Mouse (Mus musculus): ENCODE measurements at regions not wholly inside any gene's neighbourhood (a gene's known extent, or its start where the extent isn't known, plus 50 kb on each side); places are given as distances from the start of the nearest gene placed in this dataset.

DNA sequence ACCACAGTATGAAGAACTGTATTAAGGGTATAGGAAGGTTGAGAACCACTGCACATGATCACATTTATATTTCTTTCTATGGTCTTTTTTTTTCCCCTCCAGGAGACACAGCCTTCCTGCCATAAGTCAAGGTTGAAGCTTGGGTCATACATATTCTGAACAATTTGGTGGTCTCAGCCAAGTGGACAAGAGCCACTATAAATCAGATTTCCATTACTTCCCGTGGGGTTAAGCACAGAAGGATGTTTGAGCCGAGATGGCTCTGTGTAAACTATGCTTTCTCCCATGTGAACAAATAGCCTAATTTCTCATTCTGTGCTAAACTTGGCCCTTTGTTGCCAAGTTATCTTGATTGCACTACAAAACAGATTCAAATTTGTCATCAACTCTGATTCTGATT is 66.8 kb upstream of the Serpine2 start:
- DNase-seq (ENCODE audit: low spot score in 2 of 2) = no peak
- intact Hi-C loops (cut with DNase I) = no loop called here

DNA sequence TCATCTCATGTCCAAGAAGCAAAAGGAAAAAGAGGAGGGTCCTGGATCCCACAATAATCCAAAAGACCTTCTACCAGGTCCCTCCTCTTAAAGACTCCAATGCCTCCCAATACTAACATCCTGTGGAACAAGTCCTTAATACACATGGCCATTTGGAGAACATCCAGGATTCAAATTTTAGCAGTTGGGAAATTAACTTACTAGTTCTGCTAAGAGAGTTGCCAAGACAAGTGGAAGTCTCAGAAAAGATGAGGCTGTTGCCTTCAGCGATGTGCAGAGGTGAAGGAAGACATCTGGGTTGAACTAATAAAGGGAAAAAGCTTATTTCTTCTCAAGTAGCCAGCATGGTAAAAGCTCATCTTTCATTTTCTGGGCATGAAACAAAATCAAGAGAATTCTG is 64.8 kb upstream of the Serpine2 start:
- intact Hi-C loops (cut with DNase I) = no loop called here

DNA sequence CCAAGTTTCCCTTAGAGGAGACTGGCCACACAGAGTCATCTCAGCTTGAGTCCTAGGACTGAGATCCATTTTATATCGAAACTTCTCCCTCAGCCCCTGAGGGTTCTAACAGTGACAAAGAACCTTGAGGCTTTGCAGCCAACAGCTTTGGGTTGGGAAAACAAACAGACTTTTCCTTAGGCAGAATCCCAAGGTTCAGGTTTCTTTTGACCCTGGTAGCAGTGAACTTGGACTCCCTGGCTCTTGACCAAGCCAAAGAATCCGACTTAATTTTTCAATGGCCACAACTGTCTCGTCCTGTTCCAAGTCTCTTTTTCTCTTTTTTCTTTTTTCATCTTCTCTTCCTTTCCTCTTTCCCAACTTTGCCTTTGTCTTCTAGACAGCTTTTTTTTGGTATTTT is 60.9 kb upstream of the Serpine2 start:
- intact Hi-C loops (cut with DNase I) = no loop called here
- DNase-seq (ENCODE audit: low spot score in 2 of 2) = no peak

More for the DNA sequence above, 64.8 kb upstream of the Serpine2 start:
- DNase-seq (ENCODE audit: low spot score in 2 of 2) = no peak

DNA sequence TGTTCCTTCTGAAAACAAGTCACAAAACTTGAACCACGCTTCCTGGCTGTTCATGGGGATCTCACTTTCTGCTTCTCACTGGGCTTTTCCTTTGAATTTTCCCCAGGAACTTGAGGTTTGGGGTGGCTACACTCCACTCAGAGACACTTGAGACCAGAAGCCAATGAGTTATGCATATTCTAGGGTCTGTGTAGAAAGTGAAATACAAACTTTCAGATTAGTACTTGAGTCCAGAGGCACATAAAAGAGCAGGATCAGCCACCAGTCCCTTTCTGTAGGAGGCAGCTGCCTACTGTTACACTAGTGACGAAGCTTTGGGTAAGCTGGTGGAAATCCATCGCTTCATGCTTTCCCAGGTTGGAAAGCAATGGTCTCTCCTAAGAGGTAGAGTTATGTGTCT is 60.4 kb upstream of the Serpine2 start:
- intact Hi-C loops (cut with DNase I) = no loop called here
- no peak for DNase-seq (ENCODE audit: low spot score in 2 of 2)

DNA sequence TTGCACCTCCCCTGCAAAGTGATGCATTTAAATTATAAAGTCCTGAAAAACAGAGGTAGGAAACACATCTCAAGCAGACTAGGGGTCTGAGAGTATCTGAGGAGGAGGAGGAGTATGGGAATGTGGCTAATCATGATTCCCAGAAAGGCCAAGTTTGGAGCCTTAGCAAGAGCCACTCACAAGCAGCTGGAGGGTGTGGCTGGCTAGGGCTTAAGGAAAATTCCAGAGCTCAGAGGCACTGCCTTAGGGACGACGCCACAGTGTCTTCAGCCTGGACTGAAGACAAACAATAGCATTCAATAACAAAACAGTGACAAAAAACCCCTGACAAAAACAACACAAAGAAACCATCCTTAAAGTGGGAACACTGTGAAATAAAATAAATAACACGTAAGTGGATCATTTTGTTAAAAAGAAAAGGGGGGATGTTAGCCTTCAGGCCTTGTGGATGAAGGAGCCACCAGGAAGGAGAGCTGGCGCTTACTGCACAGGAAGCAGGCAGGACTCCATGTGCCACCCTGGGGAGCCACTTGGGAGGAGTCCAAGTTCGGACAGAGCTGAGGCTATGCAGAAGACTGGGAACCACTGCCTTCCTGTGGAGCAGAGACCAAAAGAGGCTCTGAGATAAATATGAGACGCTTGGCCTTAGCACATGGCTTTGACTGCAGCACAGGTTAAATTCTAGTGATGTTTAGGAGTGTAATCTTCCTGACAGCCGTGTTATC is 56.6 kb upstream of the Serpine2 start:
- intact Hi-C loops (cut with DNase I) = no loop called here
- DNase-seq (ENCODE audit: low spot score in 2 of 2) = no peak
